In the genomic region with DNA sequence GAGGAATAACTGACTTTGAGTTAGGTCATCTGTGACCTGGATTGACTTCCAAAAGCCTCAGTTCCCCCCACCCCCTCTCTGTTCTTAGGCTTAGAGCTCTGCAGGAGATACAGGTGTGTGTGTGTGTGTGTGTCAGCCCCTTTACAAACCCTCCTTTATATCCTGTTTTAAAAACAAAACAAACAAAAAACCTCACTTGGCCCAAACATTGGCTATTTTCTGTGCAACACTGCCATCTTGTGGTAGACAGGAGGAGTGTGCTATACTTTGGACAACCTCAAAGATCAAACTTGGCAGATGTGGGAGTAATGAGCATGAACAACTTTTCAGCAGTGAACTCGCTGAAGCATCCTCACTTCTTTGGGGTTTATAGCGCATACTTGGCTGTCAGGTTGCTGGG, we compare ENCODE assay signal across 8 mouse cellular contexts.
A peak's percentile ranks its signal among the peaks of the same experiment; 100 is the strongest.
DNase-seq lines count a peak whose midpoint lies in the region; ATAC-seq and TF ChIP-seq lines count a peak whose summit lies in the region.

No protein-coding gene starts in this region.

- no peak overlapping the region for H3K9ac ChIP-seq in forebrain, embryonic 15.5 days (replicated peaks)
- no peak overlapping the region for H3K9ac ChIP-seq in midbrain, embryonic 12.5 days (replicated peaks)

- no peak overlapping the region for H3K27ac ChIP-seq in layer of hippocampus, adult 2 months
- H3K27ac ChIP-seq in forebrain, embryonic 15.5 days (replicated peaks) = no peak overlapping the region
- no peak overlapping the region for H3K27ac ChIP-seq in midbrain, embryonic 12.5 days (replicated peaks)

- 0 out of 2 replicates have a peak, but pooled peaks cover 3% of the 10 kb centered on the region for H3K4me1 ChIP-seq in forebrain, embryonic 15.5 days
- H3K4me1 ChIP-seq in midbrain, embryonic 12.5 days = peaks cover 20% of the 10 kb centered on the region

- H3K4me3 ChIP-seq in layer of hippocampus, adult 2 months = no peak overlapping the region
- no peak overlapping the region for H3K4me3 ChIP-seq in forebrain, embryonic 15.5 days
- no peak overlapping the region for H3K4me3 ChIP-seq in midbrain, embryonic 12.5 days

- no peaks in the 10 kb centered on the region for H3K9me3 ChIP-seq in forebrain, embryonic 15.5 days
- no peaks in the 10 kb centered on the region for H3K9me3 ChIP-seq in midbrain, embryonic 12.5 days

- DNase-seq in layer of hippocampus, adult 2 months (ENCODE audit: low spot score in 2 of 2) = peak; percentile 34 to 62
- DNase-seq in layer of hippocampus, adult 9-10 months (ENCODE audit: low spot score) = no peak
- peak; percentile 68 for DNase-seq in ES-CJ7 (ENCODE audit: low read depth, low spot score)
- peak; percentile 27 for DNase-seq in c-Kit-positive CD71-positive TER-119-negative erythroid progenitor cells, embryonic 14.5 days (ENCODE audit: low read depth)
- peak; percentile 69 for DNase-seq in kidney, postnatal 10 days
- peak; percentile 12 to 19 for DNase-seq in thymus, postnatal 36 days

- WGBS in forebrain, embryonic 15.5 days = 4% methylated on average over 2 of the region's 2 CpGs
- 4% methylated on average over 2 of the region's 2 CpGs for WGBS in midbrain, embryonic 12.5 days

- ATAC-seq in forebrain, embryonic 15.5 days (replicated peaks) = peak; percentile 61
- peak; percentile 27; the same call in 1 of the 2 replicates for ATAC-seq in midbrain, embryonic 12.5 days (ENCODE audit: low FRiP score, low read depth)

- H3K4me2 ChIP-seq in forebrain, embryonic 15.5 days (replicated peaks) = no peak overlapping the region
- no peak overlapping the region for H3K4me2 ChIP-seq in midbrain, embryonic 12.5 days (replicated peaks)

- H3K27me3 ChIP-seq in forebrain, embryonic 15.5 days = no peaks in the 10 kb centered on the region
- H3K27me3 ChIP-seq in midbrain, embryonic 12.5 days = peaks cover 46% of the 10 kb centered on the region

- H3K36me3 ChIP-seq in forebrain, embryonic 15.5 days = no peaks in the 10 kb centered on the region
- H3K36me3 ChIP-seq in midbrain, embryonic 12.5 days = no peaks in the 10 kb centered on the region

- TF ChIP-seq CTCF in layer of hippocampus, adult 2 months (conservative IDR thresholded peaks at IDR 0.05) = peak; percentile 89
